Mouse (Mus musculus) left cerebral cortex, postnatal 10 days (tissue): ENCODE measurements around the gene Nxpe4. TPM values are rescaled to one million over a fixed set of nuclear protein-coding genes. Genes with fewer than 3 reads are reported as not detected.

Experiments
- DNase-seq, 2 experiments: peaks; one replicate each; pipeline ENCODE4 v3.0.0; 2021 to 2022; ENCODE audit warnings: low spot score in 2 of 2, mixed read lengths in 1 of 2; ENCODE audit errors: extremely low spot score in 1 of 2
- intact Hi-C: fragments of 180-260 bp; cut with DNase I; formaldehyde crosslinking; loops from one replicate; pipeline ENCODE4 v1.15.1; 2025
- total RNA-seq, 2 experiments: library from RNA; stranded (reverse); gene quantifications; 2 replicates each; pipeline ENCODE4 v1.2.3; 2021

Nxpe4 gene
- total RNA-seq, 2 experiments from 2014 or later = 9.9 to 12.2 TPM

GRCm38 (mm10) chr9:48423256-48423655 lies 261.4 kb downstream of the Nxpe4 start:
- DNase-seq = no peak
- intact Hi-C loops = no loop called here

- no peak for DNase-seq
- intact Hi-C loops = no loop called here
Observed at GRCm38 (mm10) chr9:48427176-48427575, 265.4 kb downstream of the Nxpe4 start.

- no peak for DNase-seq
- intact Hi-C loops = no loop called here
Observed at GRCm38 (mm10) chr9:48432449-48432848, 270.6 kb downstream of the Nxpe4 start.

GRCm38 (mm10) chr9:48443873-48444272 lies 282.1 kb downstream of the Nxpe4 start:
- no peak for DNase-seq
- intact Hi-C loops = no loop called here

GRCm38 (mm10) chr9:48444821-48445220 lies 283.0 kb downstream of the Nxpe4 start:
- DNase-seq = no peak
- intact Hi-C loops = no loop called here

GRCm38 (mm10) chr9:48447783-48448209 lies 286.0 kb downstream of the Nxpe4 start:
- no peak for DNase-seq
- intact Hi-C loops = no loop called here

Other genes with a start within 250 kb of the Nxpe4 start
- gene Nxpe2, start 191.4 kb downstream of the Nxpe4 start, total RNA-seq = under 1 TPM; 0.19 to 0.24 TPM